8 mouse cellular contexts compared by ENCODE assay signal in the genomic region with DNA sequence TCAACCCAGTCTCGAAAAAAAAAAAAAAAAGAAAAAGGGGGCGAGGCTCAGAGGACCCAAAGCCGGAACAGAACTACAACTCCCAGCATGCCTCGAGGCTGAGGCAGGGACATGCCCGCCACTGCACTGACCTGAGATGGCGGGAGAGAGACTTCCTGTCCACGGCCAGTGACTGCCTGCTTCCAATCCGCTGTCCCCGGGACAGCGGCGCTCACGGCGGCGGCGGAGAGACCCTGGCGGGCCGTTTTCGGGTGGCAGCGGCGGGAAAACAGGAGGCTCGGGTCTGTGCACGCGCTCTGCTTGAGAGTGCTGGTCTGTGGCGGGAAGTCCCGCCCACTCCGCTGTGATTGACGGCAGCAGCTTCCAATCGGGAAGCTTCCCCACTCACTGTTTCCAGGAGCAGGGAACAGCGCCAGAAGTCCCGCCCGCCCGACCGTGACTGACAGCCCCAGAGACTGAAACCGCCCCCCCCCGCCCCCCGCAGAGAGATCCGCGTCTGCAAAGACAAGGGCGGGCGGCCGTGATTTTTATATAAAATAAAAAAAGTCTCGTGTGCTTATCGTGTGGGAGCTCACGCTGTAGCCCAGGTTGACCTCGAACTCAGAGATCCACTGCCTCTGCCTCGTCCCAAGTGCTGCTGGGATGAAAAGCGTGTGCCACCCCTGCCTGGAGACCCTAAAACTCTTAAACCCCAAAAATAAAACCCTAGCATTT. TPM values are rescaled to one million over a fixed set of nuclear protein-coding genes. Genes with fewer than 3 reads are reported as not detected.
DNase-seq lines count a peak whose midpoint lies in the region; ATAC-seq lines count a peak whose summit lies in the region.

No protein-coding gene starts in this region.

- peak; percentile 99 for ATAC-seq in hindbrain, embryonic 11.5 days (ENCODE audit: low FRiP score)

- H3K36me3 ChIP-seq in hindbrain, embryonic 11.5 days (ENCODE audit: control insufficient read depth, insufficient read depth, low read length), result no peaks in the 10 kb centered on the region

- peak; percentile 96 for DNase-seq in Muller cell, postnatal 12 days (ENCODE audit: inconsistent ontology term)
- peak; percentile 98 for DNase-seq in cerebellum, adult 9-11 months
- DNase-seq in frontal cortex, adult 2 months (ENCODE audit: extremely low spot score in 1 of 2, low spot score in 1 of 2), result peak; percentile 97 to 100
- DNase-seq in hindbrain, embryonic 11.5 days (ENCODE audit: low spot score), result peak; percentile 98
- DNase-seq in layer of hippocampus, postnatal 10 days (ENCODE audit: low spot score in 2 of 2), result peak; percentile 100
- DNase-seq in lung, postnatal 10 days, result peak; percentile 99
- peak; percentile 99 for DNase-seq in ovary, postnatal 36 days (ENCODE audit: low spot score)
- DNase-seq in thymus, postnatal 25 days, result peak; percentile 99

- peak overlapping the region; percentile 86 for H3K27ac ChIP-seq in hindbrain, embryonic 11.5 days (ENCODE audit: low read depth, low read length)

- H3K9ac ChIP-seq in hindbrain, embryonic 11.5 days (ENCODE audit: low read depth, low read length), result peak overlapping the region; percentile 95

- peak overlapping the region; percentile 46 for H3K4me2 ChIP-seq in hindbrain, embryonic 11.5 days (replicated peaks; ENCODE audit: low read depth, low read length)

- H3K4me1 ChIP-seq in hindbrain, embryonic 11.5 days (replicated peaks; ENCODE audit: control insufficient read depth, insufficient read depth, low read length), result no peaks in the 10 kb centered on the region

- H3K4me3 ChIP-seq in hindbrain, embryonic 11.5 days (ENCODE audit: low read depth, low read length), result peak overlapping the region; percentile 81

- no peaks in the 10 kb centered on the region for H3K27me3 ChIP-seq in hindbrain, embryonic 11.5 days (ENCODE audit: control insufficient read depth, insufficient read depth, low read length)

- no peaks in the 10 kb centered on the region for H3K9me3 ChIP-seq in hindbrain, embryonic 11.5 days (ENCODE audit: control insufficient read depth, low read length)

- under 1% methylated on average over 47 of the region's 47 CpGs for WGBS in hindbrain, embryonic 11.5 days

RNA-seq across cellular contexts. Expression of gene Pum2, which starts 33.1 kb away (rescaled TPM):
- polyA plus RNA-seq in frontal cortex, adult 2 months (2012; rRNA removed), result 81.4 and 89.6 TPM in 2 replicates
- polyA plus RNA-seq in hindbrain, embryonic 11.5 days (2014; fragmentation: Nextera tagmentation; extraction: Ambion mirVana), result 68.2 and 70.2 TPM in 2 replicates
- 100 to 1,000 TPM; 146 to 157 TPM for total RNA-seq in layer of hippocampus, postnatal 10 days (2021)

RNA-seq across cellular contexts. Expression of gene Slc7a15, which starts 42.0 kb away (rescaled TPM):
- polyA plus RNA-seq in frontal cortex, adult 2 months (2012; rRNA removed), result not detected in 2 replicates
- not detected in 2 replicates for polyA plus RNA-seq in hindbrain, embryonic 11.5 days (2014; fragmentation: Nextera tagmentation; extraction: Ambion mirVana)
- total RNA-seq in layer of hippocampus, postnatal 10 days (2021), result not detected

Comparison
In these comparisons a context has a peak if more than half of its experiments do, and no peak if none do; other contexts are left out.
1. Peak in every context shown above with its lines: DNase-seq, ATAC-seq, H3K4me3 ChIP-seq and H3K27ac ChIP-seq.